Comparison of ENCODE assay signal across 26 mouse cellular contexts in genomic region chr17:13735057-13735456, GRCm38 (mm10). TPM values are rescaled to one million over a fixed set of nuclear protein-coding genes. Genes with fewer than 3 reads are reported as not detected.
A peak's percentile ranks its signal among the peaks of the same experiment; 100 is the strongest.
DNase-seq lines count a peak whose midpoint lies in the region; ATAC-seq and TF ChIP-seq lines count a peak whose summit lies in the region.
"Had no signal": no experiment of that assay in that cellular context is flagged by ENCODE, and none has a peak within 500 bp of the region (broad histone marks: within the 10 kb centered on the region; RNA-seq: fewer than 3 reads in every experiment).

No protein-coding gene starts in this region.

- H3K4me2 ChIP-seq in lung, embryonic 16.5 days (ENCODE audit: low read depth, low read length): no peak overlapping the region
- no peak overlapping the region for H3K4me2 ChIP-seq in stomach, postnatal 0 days (replicated peaks; ENCODE audit: low read depth)
- H3K4me2 ChIP-seq: forebrain, embryonic 15.5 days; heart, embryonic 11.5 days; liver, embryonic 15.5 days; midbrain, embryonic 11.5 days; neural tube, embryonic 15.5 days had no signal

- peak; percentile 82 for ATAC-seq in lung, embryonic 16.5 days (ENCODE audit: low read depth)
- no peak for ATAC-seq in stomach, postnatal 0 days (ENCODE audit: low FRiP score, low TSS enrichment)
- ATAC-seq: CD4-positive, CD25-positive, alpha-beta regulatory T cell, adult 4 months; intestine, embryonic 16.5 days had no signal

- H3K27ac ChIP-seq in kidney, adult 2 months (ENCODE audit: insufficient read depth, low read depth, low read length): peak overlapping the region; percentile 15; the same call in 1 of the 2 replicates
- H3K27ac ChIP-seq in lung, embryonic 16.5 days (ENCODE audit: low read length): peak overlapping the region; percentile 71
- H3K27ac ChIP-seq in stomach, postnatal 0 days (replicated peaks): 0 out of 2 replicates have a peak overlapping the region, but pooled peaks have one; percentile 18
- H3K27ac ChIP-seq in layer of hippocampus, adult 2 months: no peak overlapping the region
- H3K27ac ChIP-seq: embryonic facial prominence, embryonic 10.5 days; forebrain, embryonic 15.5 days; hindbrain, postnatal 0 days; left cerebral cortex, adult 2 months; liver, embryonic 15.5 days; neural tube, embryonic 15.5 days had no signal

- TF ChIP-seq CTCF in kidney, adult 2 months (conservative IDR thresholded peaks at IDR 0.05; ENCODE audit: insufficient read depth, insufficient read length, low read depth, low read length): no peak
- TF ChIP-seq CTCF in stomach, postnatal 0 days (IDR thresholded peaks at IDR 0.05; ENCODE audit: low read depth): no peak
- no peak for TF ChIP-seq CTCF in layer of hippocampus, adult 2 months (conservative IDR thresholded peaks at IDR 0.05)

- no peak overlapping the region for H3K9ac ChIP-seq in lung, embryonic 16.5 days (ENCODE audit: low read length)
- H3K9ac ChIP-seq in stomach, postnatal 0 days (ENCODE audit: low read length): no peak overlapping the region
- H3K9ac ChIP-seq: forebrain, embryonic 15.5 days; liver, embryonic 15.5 days; neural tube, embryonic 15.5 days had no signal

- TF ChIP-seq POLR2A in kidney, adult 2 months (IDR thresholded peaks at IDR 0.05; ENCODE audit: low read depth, low read length): no peak

- H3K36me3 ChIP-seq in kidney, adult 2 months (ENCODE audit: control insufficient read depth, insufficient read depth, low read length): no peaks in the 10 kb centered on the region
- H3K36me3 ChIP-seq in lung, embryonic 16.5 days (ENCODE audit: control insufficient read depth, insufficient read depth, low read length): no peaks in the 10 kb centered on the region
- H3K36me3 ChIP-seq in stomach, postnatal 0 days (ENCODE audit: control insufficient read depth, insufficient read depth, low read length): no peaks in the 10 kb centered on the region
- H3K36me3 ChIP-seq: embryonic facial prominence, embryonic 10.5 days; forebrain, embryonic 15.5 days; liver, embryonic 15.5 days; neural tube, embryonic 15.5 days had no signal

- WGBS in kidney, adult 2 months: 56% methylated on average over 5 of the region's 5 CpGs
- 56% methylated on average over 5 of the region's 5 CpGs for WGBS in lung, embryonic 16.5 days
- 69% methylated on average over 5 of the region's 5 CpGs for WGBS in stomach, postnatal 0 days

- TF ChIP-seq EP300 in stomach, postnatal 0 days (optimal IDR thresholded peaks at IDR 0.05): no peak

- DNase-seq in kidney, adult 2 months: peak; percentile 89
- DNase-seq in kidney, postnatal 4 days: no peak
- peak; percentile 69 to 81 for DNase-seq in kidney, postnatal 25 days
- DNase-seq in stomach, postnatal 0 days (ENCODE audit: low spot score): no peak
- DNase-seq in layer of hippocampus, adult 11-12 months (ENCODE audit: low spot score): no peak
- DNase-seq in layer of hippocampus, adult 2 months (ENCODE audit: low spot score in 2 of 2): no peak
- DNase-seq: cerebellum, adult 11 months; cerebellum, postnatal 10 days; gastrocnemius, postnatal 10 days; layer of hippocampus, adult 9-11 months; left cerebral cortex, postnatal 4 days; liver; thymus, adult 2 months; thymus, postnatal 4 days had no signal

- H3K9me3 ChIP-seq in lung, embryonic 16.5 days (ENCODE audit: control insufficient read depth, low read length): no peaks in the 10 kb centered on the region
- H3K9me3 ChIP-seq in stomach, postnatal 0 days (ENCODE audit: control insufficient read depth, low read length): no peaks in the 10 kb centered on the region
- H3K9me3 ChIP-seq: embryonic facial prominence, embryonic 10.5 days; forebrain, embryonic 15.5 days; liver, embryonic 15.5 days; neural tube, embryonic 15.5 days had no signal

- H3K4me1 ChIP-seq in kidney, adult 2 months (ENCODE audit: control insufficient read depth, insufficient read depth, low read length): peaks cover 9% of the 10 kb centered on the region; the same call in 1 of the 2 replicates
- peaks cover 32% of the 10 kb centered on the region for H3K4me1 ChIP-seq in lung, embryonic 16.5 days (replicated peaks; ENCODE audit: control insufficient read depth, insufficient read depth, low read length)
- 0 out of 2 replicates have a peak, but pooled peaks cover 3% of the 10 kb centered on the region for H3K4me1 ChIP-seq in stomach, postnatal 0 days (replicated peaks; ENCODE audit: control insufficient read depth, insufficient read depth)
- H3K4me1 ChIP-seq: liver, embryonic 15.5 days had no signal

- no peaks in the 10 kb centered on the region for H3K27me3 ChIP-seq in kidney, adult 2 months (replicated peaks; ENCODE audit: control insufficient read depth, insufficient read depth, low read length)
- no peaks in the 10 kb centered on the region for H3K27me3 ChIP-seq in lung, embryonic 16.5 days (ENCODE audit: control insufficient read depth, insufficient read depth, low read depth, low read length)
- H3K27me3 ChIP-seq in stomach, postnatal 0 days (ENCODE audit: control insufficient read depth, insufficient read depth, low read length): no peaks in the 10 kb centered on the region
- H3K27me3 ChIP-seq: forebrain, embryonic 15.5 days; liver, embryonic 15.5 days; neural tube, embryonic 15.5 days had no signal

- no peak overlapping the region for H3K4me3 ChIP-seq in kidney, adult 2 months (ENCODE audit: insufficient read depth, low read depth, low read length)
- no peak overlapping the region for H3K4me3 ChIP-seq in lung, embryonic 16.5 days (ENCODE audit: low read length)
- H3K4me3 ChIP-seq in stomach, postnatal 0 days (ENCODE audit: low read depth, low read length): no peak overlapping the region
- H3K4me3 ChIP-seq in layer of hippocampus, adult 2 months: no peak overlapping the region
- H3K4me3 ChIP-seq: embryonic facial prominence, embryonic 10.5 days; forebrain, embryonic 15.5 days; left cerebral cortex, adult 2 months; liver, embryonic 15.5 days; neural tube, embryonic 15.5 days had no signal

RNA-seq across cellular contexts. Expression of gene Afdn, which starts 25.3 kb away (rescaled TPM):
- polyA plus RNA-seq in kidney, adult 2 months (2012; rRNA removed): 35.1 and 42.3 TPM in 2 replicates
- 77.3 and 92.6 TPM in 2 replicates for polyA plus RNA-seq in lung, embryonic 16.5 days (2015; fragmentation: Nextera tagmentation; extraction: Ambion mirVana)
- 116 and 118 TPM in 2 replicates for polyA plus RNA-seq in stomach, postnatal 0 days (2015; fragmentation: Nextera tagmentation; extraction: Ambion mirVana)
- total RNA-seq in layer of hippocampus, adult 2 months (2021): 100 to 1,000 TPM; 106 to 114 TPM

RNA-seq across cellular contexts. Expression of gene Tcte2, which starts 26.6 kb away (rescaled TPM):
- 4.3 and 5.1 TPM in 2 replicates for polyA plus RNA-seq in kidney, adult 2 months (2012; rRNA removed)
- polyA plus RNA-seq in lung, embryonic 16.5 days (2015; fragmentation: Nextera tagmentation; extraction: Ambion mirVana): 4.6 and 4.8 TPM in 2 replicates
- 3.3 and 3.6 TPM in 2 replicates for polyA plus RNA-seq in stomach, postnatal 0 days (2015; fragmentation: Nextera tagmentation; extraction: Ambion mirVana)
- total RNA-seq in layer of hippocampus, adult 2 months (2021): 10 to 100 TPM; 18.4 to 22.1 TPM
- total RNA-seq: granulocyte monocyte progenitor cell, adult 5-6 weeks had no signal
- polyA plus RNA-seq: CD4-positive, CD25-positive, alpha-beta regulatory T cell, adult 4 months had no signal

Comparison
In these comparisons a context has a peak if more than half of its experiments do, and no peak if none do; other contexts are left out.
1. DNase-seq: peak in kidney, adult 2 months (single experiment) and kidney, postnatal 25 days (2 of 2); none in kidney, postnatal 4 days (0 of 2), stomach, postnatal 0 days (single experiment), layer of hippocampus, adult 11-12 months (single experiment) and layer of hippocampus, adult 2 months (0 of 2).